In the genomic region with DNA sequence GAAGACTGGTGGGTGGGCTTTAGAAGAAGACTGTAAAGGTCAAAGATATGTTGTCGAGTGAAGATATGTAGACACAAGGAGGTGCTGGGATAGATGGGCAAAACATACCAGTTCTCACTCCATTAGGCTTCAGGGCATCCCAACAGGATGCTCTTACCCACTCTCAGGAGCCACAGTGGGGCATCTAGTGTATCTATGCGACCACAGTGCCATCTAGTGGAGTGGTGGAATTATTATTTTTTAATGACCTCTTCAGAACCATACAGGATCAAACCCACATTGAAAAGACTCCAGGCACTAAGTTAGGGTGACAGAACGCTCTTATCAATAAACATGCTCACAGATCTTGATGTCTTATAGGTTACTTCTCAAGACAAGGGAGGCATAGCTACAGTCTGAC, we compare ENCODE assay signal across 7 mouse cellular contexts.
DNase-seq lines count a peak whose midpoint lies in the region; ATAC-seq and TF ChIP-seq lines count a peak whose summit lies in the region.

No protein-coding gene starts in this region.

- DNase-seq in urinary bladder, postnatal 25 days (ENCODE audit: low spot score): peak; percentile 48
- no peak for DNase-seq in urinary bladder, postnatal 4 days (ENCODE audit: low spot score in 2 of 2)
- DNase-seq in adrenal gland, postnatal 25 days: peak; percentile 28
- DNase-seq in embryonic facial prominence, embryonic 11.5 days (ENCODE audit: low spot score): peak; percentile 82
- peak; percentile 50 for DNase-seq in hindbrain, embryonic 14.5 days (ENCODE audit: low spot score)
- peak; percentile 64 for DNase-seq in limb, embryonic 10.5 days (ENCODE audit: low spot score)

- H3K9ac ChIP-seq in embryonic facial prominence, embryonic 11.5 days (replicated peaks; ENCODE audit: low read length): no peak overlapping the region
- no peak overlapping the region for H3K9ac ChIP-seq in hindbrain, embryonic 14.5 days

- no peaks in the 10 kb centered on the region for H3K36me3 ChIP-seq in embryonic facial prominence, embryonic 11.5 days (replicated peaks; ENCODE audit: control insufficient read depth, insufficient read depth, low read depth, low read length)
- H3K36me3 ChIP-seq in hindbrain, embryonic 14.5 days (replicated peaks; ENCODE audit: control insufficient read depth, insufficient read depth): no peaks in the 10 kb centered on the region
- H3K36me3 ChIP-seq in limb, embryonic 10.5 days: no peaks in the 10 kb centered on the region
- no peaks in the 10 kb centered on the region for H3K36me3 ChIP-seq in myocyte (ENCODE audit: control insufficient read depth, insufficient read depth)

- H3K27ac ChIP-seq in embryonic facial prominence, embryonic 11.5 days (replicated peaks; ENCODE audit: low read depth, low read length): no peak overlapping the region
- no peak overlapping the region for H3K27ac ChIP-seq in hindbrain, embryonic 14.5 days
- H3K27ac ChIP-seq in limb, embryonic 10.5 days: peak overlapping the region; percentile 86

- H3ac ChIP-seq in myocyte (ENCODE audit: control insufficient read depth, insufficient read length): no peak overlapping the region

- no peak for TF ChIP-seq POLR2A in myocyte (IDR thresholded peaks at IDR 0.05; ENCODE audit: insufficient read length, low read depth)

- H3K4me3 ChIP-seq in embryonic facial prominence, embryonic 11.5 days (ENCODE audit: low read depth, low read length): no peak overlapping the region
- no peak overlapping the region for H3K4me3 ChIP-seq in hindbrain, embryonic 14.5 days (replicated peaks; ENCODE audit: low read length)
- no peak overlapping the region for H3K4me3 ChIP-seq in limb, embryonic 10.5 days
- H3K4me3 ChIP-seq in myocyte: no peak overlapping the region

- peak; percentile 57; the same call in 1 of the 2 replicates for ATAC-seq in embryonic facial prominence, embryonic 11.5 days (replicated peaks; ENCODE audit: insufficient number of reproducible peaks, low FRiP score, low TSS enrichment, low read depth)
- peak; percentile 65 for ATAC-seq in hindbrain, embryonic 14.5 days (ENCODE audit: low FRiP score)

- no peak overlapping the region for H3K4me2 ChIP-seq in embryonic facial prominence, embryonic 11.5 days (ENCODE audit: low read depth, low read length)
- H3K4me2 ChIP-seq in hindbrain, embryonic 14.5 days (replicated peaks): no peak overlapping the region
- peak overlapping the region; percentile 58 for H3K4me2 ChIP-seq in myocyte (ENCODE audit: low read depth)

- no peaks in the 10 kb centered on the region for H3K79me2 ChIP-seq in myocyte (ENCODE audit: control insufficient read depth, insufficient read depth)

- H3K27me3 ChIP-seq in embryonic facial prominence, embryonic 11.5 days (ENCODE audit: control insufficient read depth, insufficient read depth, low read length): no peaks in the 10 kb centered on the region
- no peaks in the 10 kb centered on the region for H3K27me3 ChIP-seq in hindbrain, embryonic 14.5 days (ENCODE audit: control insufficient read depth, insufficient read depth, low read length)
- no peaks in the 10 kb centered on the region for H3K27me3 ChIP-seq in limb, embryonic 10.5 days (ENCODE audit: low read depth, poor library complexity, severe bottlenecking)
- no peaks in the 10 kb centered on the region for H3K27me3 ChIP-seq in myocyte (ENCODE audit: control insufficient read depth, insufficient read depth, insufficient read length)

- H3K9me3 ChIP-seq in embryonic facial prominence, embryonic 11.5 days (replicated peaks; ENCODE audit: control insufficient read depth, low read length): no peaks in the 10 kb centered on the region
- H3K9me3 ChIP-seq in hindbrain, embryonic 14.5 days (ENCODE audit: control insufficient read depth, low read length): no peaks in the 10 kb centered on the region
- H3K9me3 ChIP-seq in limb, embryonic 10.5 days (replicated peaks): no peaks in the 10 kb centered on the region

- peaks cover 4% of the 10 kb centered on the region; the same call in 1 of the 2 replicates for H3K4me1 ChIP-seq in embryonic facial prominence, embryonic 11.5 days (ENCODE audit: control insufficient read depth, insufficient read depth, low read length)
- peaks cover 12% of the 10 kb centered on the region; the same call in 1 of the 2 replicates for H3K4me1 ChIP-seq in hindbrain, embryonic 14.5 days (replicated peaks; ENCODE audit: control insufficient read depth, insufficient read depth, low read length)
- peaks cover 75% of the 10 kb centered on the region for H3K4me1 ChIP-seq in limb, embryonic 10.5 days

- WGBS in embryonic facial prominence, embryonic 11.5 days: 44% methylated on average over 3 of the region's 3 CpGs
- 57% methylated on average over 3 of the region's 3 CpGs for WGBS in hindbrain, embryonic 14.5 days
- WGBS in limb, embryonic 10.5 days: 42% methylated on average over 3 of the region's 3 CpGs

TF ChIP-seq in myocyte, 11 proteins besides CTCF, POLR2A, EP300 and RAD21:
- TF ChIP-seq SRF (IDR thresholded peaks at IDR 0.05; ENCODE audit: control insufficient read depth, insufficient read length, low read depth) (no peak), CEBPB (IDR thresholded peaks at IDR 0.05; ENCODE audit: insufficient read depth, poor library complexity, severe bottlenecking) (no peak), USF1 (IDR thresholded peaks at IDR 0.05; ENCODE audit: low read depth) (no peak), MYOG (IDR thresholded peaks at IDR 0.05; ENCODE audit: control insufficient read depth in 1 of 3, insufficient read depth in 1 of 3, insufficient read length in 2 of 3, low read depth in 2 of 3) (no peak), TCF3 (IDR thresholded peaks at IDR 0.05; ENCODE audit: insufficient read length, low read depth) (no peak), REST (IDR thresholded peaks at IDR 0.05; ENCODE audit: insufficient read depth, insufficient read length) (no peak), TCF12 (IDR thresholded peaks at IDR 0.05; ENCODE audit: insufficient read depth, poor library complexity, severe bottlenecking) (no peak), MAX (IDR thresholded peaks at IDR 0.05; ENCODE audit: low read depth) (no peak), POLR2AphosphoS2 (IDR thresholded peaks at IDR 0.05; ENCODE audit: insufficient read length, low read depth) (no peak), E2F4 (IDR thresholded peaks at IDR 0.05; ENCODE audit: insufficient read depth) (no peak), MYOD1 (IDR thresholded peaks at IDR 0.05; ENCODE audit: control insufficient read depth in 1 of 3, insufficient read length in 2 of 3, low read depth in 2 of 3) (no peak)
TF ChIP-seq in myocyte: peak in this region for 0.

Comparison
In these comparisons a context has a peak if more than half of its experiments do, and no peak if none do; other contexts are left out.
1. DNase-seq: peak in urinary bladder, postnatal 25 days (single experiment), adrenal gland, postnatal 25 days (single experiment), embryonic facial prominence, embryonic 11.5 days (single experiment), hindbrain, embryonic 14.5 days (single experiment) and limb, embryonic 10.5 days (single experiment); none in urinary bladder, postnatal 4 days (0 of 2).